Mouse (Mus musculus): ENCODE results near the gene Nectin4.
A peak's percentile ranks its signal among the peaks of the same experiment; 100 is the strongest.
"Not testable (repeated sequence)": the region's sequence is repeated elsewhere in the genome, so short reads cannot be mapped to it uniquely, and the experiment has no call there.

Gene Nectin4

DNA sequence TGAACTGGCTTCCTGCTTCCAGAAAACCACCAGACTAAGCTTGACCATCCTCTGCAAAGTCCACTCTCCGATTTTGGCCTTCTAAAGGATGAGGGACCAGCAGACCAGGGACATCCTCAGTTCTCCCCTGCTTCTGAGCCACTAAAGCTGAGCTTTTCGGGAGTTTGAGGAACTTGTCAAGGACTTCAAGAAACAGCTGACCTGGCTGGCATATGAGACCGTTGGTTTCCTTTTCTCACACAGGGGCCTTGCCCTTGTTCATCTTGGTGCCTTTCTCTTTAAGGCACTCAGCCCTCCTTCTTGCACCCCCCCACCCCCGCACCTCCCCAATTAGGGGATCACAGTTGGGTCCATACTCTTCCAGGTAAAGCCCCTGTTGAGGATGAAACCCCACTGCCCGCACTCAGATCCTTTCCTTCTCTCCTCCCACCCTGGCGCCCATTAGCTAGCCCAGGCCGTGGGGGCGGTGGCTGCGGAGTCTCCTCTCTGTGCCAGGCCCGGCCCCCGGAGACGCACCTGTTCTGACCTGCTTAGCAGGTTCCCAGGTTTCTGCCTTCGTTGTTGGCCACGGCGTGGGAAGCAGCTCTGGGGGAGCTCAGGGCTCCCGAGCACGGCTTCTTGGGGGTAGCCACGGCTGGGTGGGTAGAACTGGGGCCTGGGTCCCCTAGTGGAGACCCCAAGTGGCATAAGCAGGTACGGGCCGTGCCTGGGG, at the start of gene Nectin4:
Gene Nectin4, plus strand, starts transcription at position 255 of the 712 bp plus-strand sequence.
- no peak for DNase-seq

GRCm38 (mm10) chr1:171320151-171320550, 49.7 kb upstream of the Nectin4 start:
- peak; percentile 79 to 84 for DNase-seq

DNA sequence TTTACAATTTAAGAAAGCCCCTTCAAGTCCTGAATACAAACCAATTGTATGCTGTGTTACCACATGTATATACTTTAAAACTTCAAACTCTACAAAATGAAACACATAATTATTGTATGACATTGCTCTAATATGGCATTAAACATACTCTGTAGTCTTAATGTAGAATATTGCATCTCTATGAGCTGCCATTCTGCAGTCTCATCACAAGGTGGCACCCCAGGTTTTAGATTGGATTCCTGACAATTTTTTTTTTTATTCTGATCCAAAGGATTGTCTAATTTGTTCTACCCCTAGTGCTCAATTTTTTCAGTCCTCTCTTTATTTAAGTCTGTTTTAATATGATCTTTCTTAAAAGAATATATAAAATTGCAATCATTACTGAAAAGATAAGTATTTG, 48.5 kb upstream of the Nectin4 start:
- DNase-seq: no peak

DNA sequence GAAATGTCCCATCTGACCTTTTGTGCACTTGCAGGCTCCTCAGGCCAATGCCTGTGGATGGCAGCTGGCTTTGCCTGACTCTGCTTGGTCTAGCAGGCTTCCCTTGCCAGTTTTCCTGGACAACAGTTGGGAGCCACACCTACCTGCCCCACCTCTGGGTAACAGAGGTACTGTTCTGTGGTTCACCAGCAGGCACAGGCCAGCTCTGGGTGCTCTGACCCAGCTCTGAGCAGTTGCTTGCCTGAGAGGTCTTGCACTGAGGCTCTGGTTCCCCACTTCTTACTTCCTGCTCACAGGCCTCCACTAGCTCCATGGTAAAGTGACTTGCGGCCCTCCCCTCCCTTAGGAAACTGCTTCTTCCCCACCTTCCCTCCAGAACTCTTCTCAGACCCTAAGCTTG, 47.9 kb upstream of the Nectin4 start:
- DNase-seq: no peak

DNA sequence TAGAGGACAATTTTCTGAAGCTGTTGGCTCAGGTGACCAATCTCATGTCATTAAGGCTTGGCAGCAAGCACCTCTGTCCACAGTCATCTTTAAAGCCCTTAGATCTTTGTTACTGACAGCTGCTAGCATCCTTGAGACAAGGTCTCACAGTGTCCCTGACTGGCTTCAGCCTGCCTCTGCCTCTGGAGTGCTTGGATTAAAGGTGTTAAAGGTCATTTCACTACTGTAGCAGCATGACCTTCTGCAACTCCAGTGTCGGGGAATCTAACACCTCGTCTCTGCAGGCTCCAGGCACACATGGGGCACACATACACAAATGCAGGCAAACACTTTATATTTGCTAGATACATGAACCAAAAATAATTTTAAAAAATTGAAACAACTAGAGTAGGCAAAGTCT, 44.3 kb upstream of the Nectin4 start:
- no peak for DNase-seq

GRCm38 (mm10) chr1:171326588-171326987, 43.3 kb upstream of the Nectin4 start:
- DNase-seq: not testable (repeated sequence)

DNA sequence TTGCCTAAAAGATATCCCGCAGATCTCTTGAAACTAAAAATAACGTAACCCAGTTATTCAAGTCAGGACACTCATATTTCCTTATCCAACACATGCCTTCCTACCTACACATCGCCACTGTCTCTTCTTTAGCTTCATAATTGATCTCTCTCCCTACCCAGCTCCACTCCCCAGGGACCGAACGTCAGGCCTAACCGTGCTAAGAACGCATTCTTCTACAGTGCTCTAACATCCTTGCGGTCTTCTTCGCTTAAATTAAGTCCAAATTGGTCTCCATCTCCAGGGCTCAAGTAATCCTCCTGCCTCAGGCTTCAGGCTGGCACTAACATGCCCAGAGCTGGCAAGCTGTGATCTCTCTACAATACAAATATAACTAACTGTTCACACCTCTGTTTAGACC, 41.7 kb upstream of the Nectin4 start:
- no peak for DNase-seq

DNA sequence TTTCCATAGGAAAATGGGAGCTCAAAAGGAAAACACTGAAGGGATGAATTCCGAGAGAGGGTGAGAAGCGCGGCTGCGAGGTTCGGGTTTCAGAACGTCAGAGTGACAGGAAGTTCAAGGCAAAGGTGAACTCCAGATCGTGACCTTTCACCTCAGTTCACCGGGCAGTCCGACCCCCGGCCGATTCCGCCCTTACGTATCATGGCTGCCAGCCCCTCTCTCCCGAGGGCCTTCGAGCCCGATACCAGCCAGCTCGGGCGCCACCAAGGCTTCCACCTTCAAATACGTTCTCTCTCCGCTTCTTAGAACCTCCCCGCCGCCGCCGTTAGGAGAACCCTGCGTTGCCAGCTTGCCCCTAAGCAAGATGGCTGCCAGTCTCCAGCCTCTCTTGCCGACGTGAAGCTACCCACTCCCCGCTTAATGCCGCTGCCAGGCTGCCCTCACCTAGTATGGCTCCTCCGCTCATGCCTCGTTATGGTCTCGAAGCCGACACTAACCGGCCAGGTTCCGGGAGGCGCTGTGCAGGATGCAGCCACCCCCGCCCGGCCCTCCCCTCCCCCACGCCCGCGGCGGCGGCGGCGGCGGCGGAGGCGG, 41.0 kb upstream of the Nectin4 start, which contains the start of gene Dedd:
Gene Dedd, plus strand, starts transcription at position 307 of the 594 bp plus-strand sequence.
- DNase-seq: peak; percentile 88 to 92

DNA sequence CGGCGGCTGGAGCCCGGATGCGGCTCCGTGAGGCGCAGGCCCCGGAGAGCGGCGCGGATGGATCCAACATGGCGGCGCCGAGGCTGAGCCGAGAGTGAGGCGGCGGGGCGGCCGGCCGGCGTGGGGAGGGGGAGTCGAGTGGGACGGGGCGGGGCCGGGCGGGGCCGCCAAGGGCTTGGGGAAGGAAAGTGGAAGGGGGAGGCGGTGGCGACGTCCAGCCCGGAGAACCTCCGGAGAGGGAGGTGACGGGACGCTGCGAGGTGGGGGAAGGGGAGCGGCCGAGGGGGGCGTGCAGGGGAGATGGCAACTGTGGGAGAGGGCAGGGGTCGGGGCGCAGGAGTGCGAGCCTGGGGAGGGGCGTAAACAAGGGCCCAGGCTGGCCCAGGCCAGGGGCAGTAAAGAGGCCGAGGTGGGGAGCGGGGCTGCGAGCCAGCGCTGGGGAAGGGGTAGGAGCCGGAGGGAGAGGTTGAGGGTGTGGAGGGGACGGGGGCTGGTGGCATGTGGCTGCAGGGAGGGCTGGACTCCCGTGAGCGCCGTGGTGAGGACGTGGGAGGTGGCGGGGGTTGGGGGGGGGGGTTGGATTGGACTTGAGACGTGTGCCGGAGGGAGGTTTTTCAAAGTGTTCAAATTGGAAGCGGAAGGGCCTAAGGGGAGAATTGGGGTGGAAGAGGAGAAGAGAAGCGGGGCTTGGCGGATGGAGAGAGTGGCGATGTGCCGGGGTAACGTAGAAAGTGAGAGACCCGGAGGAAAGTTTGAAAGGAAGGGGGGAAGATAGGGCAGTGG, 40.3 kb upstream of the Nectin4 start:
- peak in 1 of 2 experiments; percentile 43 for DNase-seq

GRCm38 (mm10) chr1:171330216-171330560, 39.7 kb upstream of the Nectin4 start:
- no peak for DNase-seq

- no peak for DNase-seq
Measured at GRCm38 (mm10) chr1:171342262-171343207, 27.4 kb upstream of the Nectin4 start.

DNA sequence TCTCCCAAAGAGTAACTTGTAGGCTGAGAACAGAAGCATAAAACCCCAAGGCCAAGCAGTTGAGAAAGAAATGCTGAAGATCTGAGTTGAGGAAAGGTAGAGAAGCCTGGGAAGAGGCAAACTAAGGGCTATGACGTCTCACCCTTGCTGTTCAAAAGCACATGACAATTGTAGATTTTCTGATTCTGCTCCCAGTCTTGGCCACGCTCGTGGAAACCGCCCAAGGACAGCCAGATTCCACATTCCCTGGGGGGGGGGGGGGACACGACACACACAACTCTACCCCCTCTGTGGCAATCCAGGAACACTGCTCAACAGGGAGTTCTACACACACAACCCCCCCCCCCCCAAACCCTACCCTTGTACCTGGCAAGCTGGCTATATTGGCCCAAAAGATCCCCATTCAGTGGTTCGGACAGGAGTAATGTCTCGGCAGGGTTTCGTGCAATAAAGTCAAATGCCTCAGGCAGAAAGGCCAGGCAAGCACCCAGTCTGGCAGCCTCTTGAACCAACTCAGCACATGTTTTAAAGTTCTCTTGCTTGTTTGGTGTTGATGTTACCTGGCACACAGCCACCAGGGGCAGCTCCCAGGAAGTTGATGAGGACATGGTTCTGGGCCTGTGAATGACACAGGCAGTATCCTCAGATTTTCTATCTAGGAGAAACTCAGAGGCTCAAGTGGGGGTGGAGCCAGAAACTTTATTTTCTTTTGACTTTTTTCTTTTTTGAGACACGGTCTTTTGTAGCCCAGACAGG, 25.8 kb upstream of the Nectin4 start:
- DNase-seq: peak in 1 of 2 experiments; percentile 35

GRCm38 (mm10) chr1:171344715-171345114, 25.2 kb upstream of the Nectin4 start:
- no peak for DNase-seq

- DNase-seq: peak; percentile 91
Measured at GRCm38 (mm10) chr1:171345225-171346094, 24.4 kb upstream of the Nectin4 start, which contains the start of the genes Nit1 and Pfdn2. Gene Nit1 (minus strand): TSS chr1:171345646. Gene Pfdn2 (plus strand): TSS chr1:171345670.

DNA sequence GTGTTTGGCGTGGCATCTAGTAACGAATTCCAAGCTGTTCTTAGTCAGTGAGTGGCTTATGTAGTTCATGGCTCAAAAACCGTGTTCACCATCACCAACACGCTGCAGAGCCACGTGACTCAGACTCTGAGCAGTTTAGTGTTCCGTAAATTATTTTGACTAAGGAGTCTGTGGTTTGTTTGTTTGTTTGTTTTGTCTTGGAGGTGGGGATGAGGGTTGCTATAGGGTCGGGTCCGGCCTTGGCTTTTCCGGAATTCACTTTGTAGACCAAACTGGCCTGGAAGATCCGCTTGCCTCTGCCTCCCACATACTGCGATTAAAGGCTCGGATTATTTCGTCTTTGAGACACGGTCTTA, 23.8 kb upstream of the Nectin4 start:
- no peak for DNase-seq

- DNase-seq: peak; percentile 31 to 33
Measured at GRCm38 (mm10) chr1:171348665-171349064, 21.2 kb upstream of the Nectin4 start.

GRCm38 (mm10) chr1:171349210-171349609, 20.7 kb upstream of the Nectin4 start:
- DNase-seq: no peak

GRCm38 (mm10) chr1:171355812-171356340, 14.0 kb upstream of the Nectin4 start:
- DNase-seq: no peak

GRCm38 (mm10) chr1:171356814-171357213, 13.1 kb upstream of the Nectin4 start:
- DNase-seq: no peak

DNA sequence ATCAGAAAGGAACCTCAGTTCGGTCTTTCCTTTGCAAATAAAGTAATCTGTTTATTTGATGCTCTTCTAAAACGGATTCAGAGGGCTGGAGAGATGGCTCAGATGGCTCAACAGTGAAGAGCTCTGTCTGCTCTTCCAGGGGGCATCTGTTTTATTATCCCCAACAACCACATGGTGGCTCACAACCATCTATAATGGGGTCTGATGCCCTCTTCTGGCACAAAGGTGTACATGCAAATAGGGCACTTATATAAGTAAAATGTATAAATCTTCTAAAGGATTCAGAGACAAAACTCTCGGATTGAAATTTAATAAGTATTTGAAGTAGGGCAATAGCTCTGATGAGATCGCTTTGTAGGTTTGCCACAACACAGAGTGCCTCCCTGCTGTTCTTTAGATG, 11.5 kb upstream of the Nectin4 start:
- peak; percentile 33 to 39 for DNase-seq

Data from cerebellum, adult 18-20 months (tissue).